Mouse (Mus musculus) erythroblast, adult 5-6 weeks (primary cell): ENCODE results near the gene Lars2. TPM values are rescaled to one million over a fixed set of nuclear protein-coding genes. Genes with fewer than 3 reads are reported as not detected.
"Not testable (repeated sequence)": the region's sequence is repeated elsewhere in the genome, so short reads cannot be mapped to it uniquely, and the experiment has no call there.

ENCODE experiments used
- ATAC-seq: replicated peaks from 2 replicates; pipeline ENCODE4 v1.8.0; 2016; ENCODE audit warnings: moderate number of reproducible peaks, mild to moderate bottlenecking, moderate TSS enrichment, inconsistent platforms; ENCODE audit not compliant: poor library complexity, low FRiP score, severe bottlenecking
- total RNA-seq, 2 experiments: library from RNA; stranded (forward) in 1 of 2; stranded (reverse) in 1 of 2; fragments of 150-400 nt in 1 of 2; fragments of 200-764, 138-1000 nt in 1 of 2; gene quantifications; 2 replicates each; pipeline versions ENCODE4 v1.2.3 to v1.2.4; 2015 to 2017; ENCODE audit warnings: low replicate concordance in 2 of 2

Gene Lars2
- total RNA-seq (2015; ENCODE audit: low replicate concordance) = 2,544 and 3,040 TPM in 2 replicates
- 52.1 and 815 TPM in 2 replicates for total RNA-seq (2017; ENCODE audit: low replicate concordance)

GRCm38 (mm10) chr9:123366708-123367385 lies at the start of gene Lars2:
TSS of gene Lars2 (plus strand) at chr9:123366927.
- peak; percentile 99 for ATAC-seq

GRCm38 (mm10) chr9:123326106-123326505 lies 40.6 kb upstream of the Lars2 start:
- no peak for ATAC-seq

GRCm38 (mm10) chr9:123328336-123328735 lies 38.4 kb upstream of the Lars2 start:
- no peak for ATAC-seq

- no peak for ATAC-seq
Measured at GRCm38 (mm10) chr9:123329831-123330230, 36.9 kb upstream of the Lars2 start.

GRCm38 (mm10) chr9:123330271-123330670 lies 36.5 kb upstream of the Lars2 start:
- ATAC-seq = not testable (repeated sequence)

GRCm38 (mm10) chr9:123333479-123333878 lies 33.2 kb upstream of the Lars2 start:
- no peak for ATAC-seq

GRCm38 (mm10) chr9:123335044-123335670 lies 31.6 kb upstream of the Lars2 start:
- no peak for ATAC-seq

- no peak for ATAC-seq
Measured at GRCm38 (mm10) chr9:123339651-123340144, 27.0 kb upstream of the Lars2 start.

GRCm38 (mm10) chr9:123341256-123341655 lies 25.5 kb upstream of the Lars2 start:
- ATAC-seq = no peak

GRCm38 (mm10) chr9:123343069-123343468 lies 23.7 kb upstream of the Lars2 start:
- ATAC-seq = no peak

- not testable (repeated sequence) for ATAC-seq
Measured at GRCm38 (mm10) chr9:123349286-123349685, 17.4 kb upstream of the Lars2 start.

- ATAC-seq = no peak
Measured at GRCm38 (mm10) chr9:123359981-123360380, 6.7 kb upstream of the Lars2 start.

GRCm38 (mm10) chr9:123365353-123365752 lies 1.4 kb upstream of the Lars2 start:
- no peak for ATAC-seq

GRCm38 (mm10) chr9:123365942-123366707 lies 602 bp upstream of the Lars2 start:
- ATAC-seq = peak; percentile 57; the same call in 1 of the 2 replicates

- ATAC-seq = no peak
Measured at GRCm38 (mm10) chr9:123367636-123368035, 909 bp downstream of the Lars2 start.

GRCm38 (mm10) chr9:123382399-123382798 lies 15.7 kb downstream of the Lars2 start:
- no peak for ATAC-seq

- ATAC-seq = no peak
Measured at GRCm38 (mm10) chr9:123384696-123385095, 18.0 kb downstream of the Lars2 start.

- no peak for ATAC-seq
Measured at GRCm38 (mm10) chr9:123385352-123386198, 18.8 kb downstream of the Lars2 start.

GRCm38 (mm10) chr9:123386347-123386746 lies 19.6 kb downstream of the Lars2 start:
- ATAC-seq = peak; percentile 77
